Mouse (Mus musculus): ENCODE measurements around the gene Vdr. TPM values are rescaled to one million over a fixed set of nuclear protein-coding genes. Genes with fewer than 3 reads are reported as not detected.

The Vdr gene
- polyA plus RNA-seq, 1 experiment from 2014 or later = 1.5 TPM

DNA sequence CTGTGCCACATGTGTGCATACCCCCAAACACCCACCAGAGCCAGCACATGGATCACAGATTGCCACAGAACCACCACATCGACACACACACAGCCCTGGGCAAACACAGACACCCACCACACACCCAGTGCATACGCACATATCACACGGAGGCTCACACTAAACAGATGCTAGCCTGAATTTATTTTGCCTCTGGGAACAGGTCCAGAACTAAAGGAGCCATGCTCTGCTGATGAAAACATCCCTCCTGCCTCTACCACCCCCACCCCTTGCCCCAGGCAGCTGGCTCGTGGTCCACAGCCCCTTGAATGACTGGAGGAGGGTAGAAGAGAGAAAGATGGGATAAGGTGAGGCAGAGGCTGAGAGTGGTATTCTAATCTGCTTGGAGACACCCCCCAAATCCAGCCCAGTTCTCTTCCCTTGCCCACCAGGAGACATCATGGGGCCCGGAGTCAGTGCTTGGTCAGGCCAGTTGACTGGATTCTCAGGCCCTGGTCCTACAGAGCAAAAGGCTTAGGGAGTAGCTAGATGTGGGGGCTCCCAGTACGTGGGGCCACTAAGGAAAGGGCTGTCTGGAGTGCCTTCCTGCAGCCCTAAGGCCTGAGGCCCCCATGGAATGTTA lies 82.1 kb downstream of the Vdr start:
- peak overlapping the region; percentile 80 for H3K4me3 ChIP-seq (ENCODE audit: low read length)
- H3K9ac ChIP-seq (ENCODE audit: low read length) = peak overlapping the region; percentile 60
- H3K36me3 ChIP-seq (ENCODE audit: control insufficient read depth, insufficient read depth) = no peaks in the 10 kb centered on the region
- WGBS = 40% methylated on average over 6 of the region's 6 CpGs
- H3K9me3 ChIP-seq (replicated peaks; ENCODE audit: control insufficient read depth, low read length) = no peaks in the 10 kb centered on the region
- peak overlapping the region; percentile 70 for H3K4me2 ChIP-seq (ENCODE audit: low read depth, low read length)
- ATAC-seq (replicated peaks; ENCODE audit: extremely low read depth, insufficient read depth, low FRiP score) = no peak
- no peaks in the 10 kb centered on the region for H3K27me3 ChIP-seq (ENCODE audit: control insufficient read depth, insufficient read depth, low read length)
- H3K27ac ChIP-seq (ENCODE audit: low read length) = peak overlapping the region; percentile 92
- peaks cover 66% of the 10 kb centered on the region for H3K4me1 ChIP-seq (ENCODE audit: control insufficient read depth, insufficient read depth, low read length)

DNA sequence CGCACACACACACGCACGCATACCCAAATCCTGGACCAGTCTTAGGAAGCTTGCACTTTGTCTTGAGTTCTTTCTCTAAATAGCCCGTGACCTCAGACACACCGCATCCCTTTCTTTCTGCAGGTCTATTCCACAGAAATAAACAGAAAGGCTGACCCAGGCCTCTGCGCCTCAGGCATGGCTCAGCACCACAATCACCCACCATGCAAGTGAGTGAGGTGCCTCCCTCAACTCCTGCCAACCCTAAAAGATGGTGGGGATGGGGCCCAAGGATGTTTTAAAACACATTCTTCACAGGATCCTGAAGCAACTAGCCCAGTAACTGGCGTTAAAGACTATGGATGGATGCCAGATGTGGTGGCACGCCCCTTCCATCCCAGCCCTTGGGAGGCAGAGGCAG lies 83.0 kb downstream of the Vdr start:
- Histone ChIP-seq H3K27ac (ENCODE audit: low read length) (peak overlapping the region; percentile 32; the same call in 1 of the 2 replicates), H3K4me2 (ENCODE audit: low read depth, low read length) (peak overlapping the region; percentile 18; the same call in 1 of the 2 replicates), H3K27me3 (ENCODE audit: control insufficient read depth, insufficient read depth, low read length) (no peaks in the 10 kb centered on the region), H3K4me1 (ENCODE audit: control insufficient read depth, insufficient read depth, low read length) (peaks cover 69% of the 10 kb centered on the region), H3K9me3 (replicated peaks; ENCODE audit: control insufficient read depth, low read length) (no peaks in the 10 kb centered on the region), H3K9ac (ENCODE audit: low read length) (no peak overlapping the region), H3K4me3 (ENCODE audit: low read length) (no peak overlapping the region), H3K36me3 (ENCODE audit: control insufficient read depth, insufficient read depth) (no peaks in the 10 kb centered on the region)
- ATAC-seq (replicated peaks; ENCODE audit: extremely low read depth, insufficient read depth, low FRiP score) = no peak
- 81% methylated on average over 8 of the region's 8 CpGs for WGBS

DNA sequence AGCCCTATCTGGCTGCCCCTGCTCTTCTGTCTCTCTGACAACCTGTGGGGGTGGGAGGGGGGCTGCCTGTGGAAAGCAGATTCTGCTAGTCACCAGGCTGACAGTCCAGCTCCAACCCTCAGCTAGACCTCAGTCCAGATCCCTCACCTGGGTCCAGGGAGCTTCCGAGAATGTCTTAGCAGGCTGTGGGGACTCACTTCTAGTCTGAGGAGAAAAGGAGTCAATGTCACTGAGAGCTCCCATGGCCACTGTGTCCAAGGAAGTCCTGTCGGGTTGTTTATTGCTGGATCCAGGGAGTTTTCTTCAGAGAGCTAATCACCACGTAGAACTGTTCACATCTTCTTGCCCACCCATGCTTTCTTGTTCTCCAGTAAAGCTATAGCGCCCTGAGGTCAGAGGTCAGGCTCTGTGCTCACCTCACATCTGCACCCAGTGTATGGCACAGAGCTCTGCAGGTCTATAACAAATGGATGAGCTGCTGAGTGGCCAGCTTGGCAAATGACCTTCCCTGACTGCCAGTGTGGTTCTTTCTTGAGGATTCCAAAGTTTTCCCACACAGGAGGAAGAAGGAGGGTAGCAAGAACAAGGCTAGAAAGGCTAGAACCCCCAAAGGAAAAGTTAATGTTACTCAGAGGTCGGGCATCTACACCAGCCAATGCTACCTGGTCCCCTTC lies 83.7 kb downstream of the Vdr start:
- Histone ChIP-seq H3K27me3 (ENCODE audit: control insufficient read depth, insufficient read depth, low read length) (no peaks in the 10 kb centered on the region), H3K4me2 (ENCODE audit: low read depth, low read length) (no peak overlapping the region; the same call in 1 of the 2 replicates), H3K27ac (ENCODE audit: low read length) (no peak overlapping the region; the same call in 1 of the 2 replicates), H3K36me3 (ENCODE audit: control insufficient read depth, insufficient read depth) (no peaks in the 10 kb centered on the region), H3K4me3 (ENCODE audit: low read length) (no peak overlapping the region), H3K9ac (ENCODE audit: low read length) (no peak overlapping the region; the same call in 1 of the 2 replicates), H3K9me3 (replicated peaks; ENCODE audit: control insufficient read depth, low read length) (no peaks in the 10 kb centered on the region), H3K4me1 (ENCODE audit: control insufficient read depth, insufficient read depth, low read length) (peaks cover 70% of the 10 kb centered on the region)
- no peak for ATAC-seq (replicated peaks; ENCODE audit: extremely low read depth, insufficient read depth, low FRiP score)
- 66% methylated on average over 5 of the region's 5 CpGs for WGBS

DNA sequence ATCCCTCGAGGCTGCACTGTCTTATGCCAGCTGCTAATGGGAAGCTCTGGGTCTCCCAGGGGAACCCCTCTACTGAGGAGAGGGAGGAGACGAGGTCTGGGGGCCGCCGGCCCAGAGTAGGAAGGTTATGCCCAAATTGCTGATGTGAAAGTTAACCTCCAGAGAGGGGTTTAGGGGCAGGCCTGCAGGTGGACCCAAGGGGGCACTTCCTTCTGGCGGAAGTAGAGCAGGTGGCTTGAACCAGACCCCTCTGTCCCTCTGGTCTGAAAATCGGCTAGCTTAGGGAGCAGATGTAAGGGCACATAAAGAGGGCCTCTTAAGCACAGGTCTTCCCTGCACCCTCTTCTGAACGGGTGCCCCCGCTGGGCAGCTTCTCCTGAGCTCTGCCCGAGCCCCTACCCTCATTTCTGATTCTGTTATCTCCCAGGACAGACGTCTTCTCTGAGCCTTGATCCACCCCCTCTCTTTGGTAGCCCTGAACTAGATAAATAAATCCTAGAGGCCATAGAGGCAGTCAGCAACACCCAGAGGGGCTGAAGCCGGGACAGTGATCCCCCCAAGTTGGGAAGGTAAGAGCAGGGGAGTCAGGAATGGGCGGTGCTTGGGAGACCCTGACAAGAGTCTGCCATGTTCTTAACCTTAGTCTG lies 84.4 kb downstream of the Vdr start:
- 50% methylated on average over 12 of the region's 12 CpGs for WGBS
- Histone ChIP-seq H3K36me3 (ENCODE audit: control insufficient read depth, insufficient read depth) (no peaks in the 10 kb centered on the region), H3K9ac (ENCODE audit: low read length) (peak overlapping the region; percentile 74), H3K4me1 (ENCODE audit: control insufficient read depth, insufficient read depth, low read length) (peaks cover 77% of the 10 kb centered on the region), H3K9me3 (replicated peaks; ENCODE audit: control insufficient read depth, low read length) (no peaks in the 10 kb centered on the region), H3K27ac (ENCODE audit: low read length) (peak overlapping the region; percentile 88), H3K27me3 (ENCODE audit: control insufficient read depth, insufficient read depth, low read length) (no peaks in the 10 kb centered on the region), H3K4me3 (ENCODE audit: low read length) (peak overlapping the region; percentile 50), H3K4me2 (ENCODE audit: low read depth, low read length) (peak overlapping the region; percentile 75)
- ATAC-seq (replicated peaks; ENCODE audit: extremely low read depth, insufficient read depth, low FRiP score) = no peak

DNA sequence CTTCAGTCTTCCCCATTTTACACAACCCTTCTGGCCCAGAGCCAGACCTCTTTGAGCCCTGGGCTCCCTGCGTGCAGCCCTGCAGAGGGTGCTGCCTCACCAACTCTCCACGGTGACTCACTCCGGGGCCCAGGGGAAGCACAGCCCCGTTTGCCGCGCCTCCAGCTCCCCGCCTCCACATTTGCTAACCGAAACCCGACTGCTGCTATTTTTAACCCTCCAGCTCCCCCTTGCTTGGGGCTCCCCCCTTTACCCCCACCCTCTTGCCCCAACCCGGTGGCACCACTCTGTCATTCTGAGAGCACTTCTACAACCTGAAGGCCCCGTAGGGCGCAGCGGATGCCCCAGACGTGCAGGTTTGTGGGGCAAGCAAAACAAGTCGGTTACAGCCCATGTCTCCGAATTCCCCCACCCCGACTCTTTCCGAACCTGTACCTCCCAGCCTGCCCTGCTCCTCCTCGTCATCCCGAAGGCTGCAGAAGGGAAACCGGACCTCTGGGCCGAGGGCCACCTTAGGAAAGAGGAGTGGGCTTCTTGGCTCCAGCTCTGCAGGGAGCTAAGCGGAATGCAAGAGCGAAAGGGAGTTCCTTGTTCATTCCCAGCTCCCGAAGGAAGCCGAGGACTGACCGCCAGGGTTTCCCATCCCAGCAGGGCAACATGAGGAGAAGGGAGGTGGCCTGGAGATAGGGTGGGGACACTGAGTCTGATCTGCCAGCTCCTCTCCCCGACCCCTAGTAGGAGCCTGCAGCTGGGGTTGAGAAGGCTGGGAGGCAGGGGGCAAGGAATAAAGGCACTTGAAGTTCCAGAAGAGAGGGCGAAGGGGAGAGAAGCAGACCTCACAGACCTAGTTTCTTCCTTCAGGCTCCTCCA lies 85.1 kb downstream of the Vdr start:
- Histone ChIP-seq H3K4me1 (ENCODE audit: control insufficient read depth, insufficient read depth, low read length) (peaks cover 83% of the 10 kb centered on the region), H3K27me3 (ENCODE audit: control insufficient read depth, insufficient read depth, low read length) (no peaks in the 10 kb centered on the region), H3K27ac (ENCODE audit: low read length) (peak overlapping the region; percentile 88), H3K36me3 (ENCODE audit: control insufficient read depth, insufficient read depth) (0 out of 2 replicates have a peak, but pooled peaks cover 3% of the 10 kb centered on the region), H3K9me3 (replicated peaks; ENCODE audit: control insufficient read depth, low read length) (no peaks in the 10 kb centered on the region), H3K4me2 (ENCODE audit: low read depth, low read length) (peak overlapping the region; percentile 75), H3K4me3 (ENCODE audit: low read length) (peak overlapping the region; percentile 50), H3K9ac (ENCODE audit: low read length) (peak overlapping the region; percentile 74)
- WGBS = 6% methylated on average over 29 of the region's 29 CpGs
- peak; percentile 68 for ATAC-seq (replicated peaks; ENCODE audit: extremely low read depth, insufficient read depth, low FRiP score)

DNA sequence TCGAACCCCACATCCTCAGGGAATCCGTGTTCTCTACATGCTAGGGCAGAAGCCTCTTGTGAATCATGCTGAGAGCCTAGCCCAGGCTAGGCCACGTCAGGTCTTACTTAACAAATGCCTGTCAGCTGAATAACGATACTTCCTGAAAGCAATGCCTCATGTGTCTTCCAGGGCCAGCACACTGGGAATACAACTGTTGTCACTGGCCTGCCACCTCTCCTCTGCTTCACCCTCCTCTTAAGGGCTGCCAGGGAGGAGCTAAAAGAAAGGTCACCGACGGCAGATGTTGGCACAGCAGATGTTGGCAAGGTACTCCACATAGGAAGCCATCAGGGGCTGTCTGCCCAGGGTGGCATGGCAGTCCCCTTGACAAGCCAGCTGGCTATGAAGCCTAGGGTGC lies 86.4 kb downstream of the Vdr start:
- peak overlapping the region; percentile 74 for H3K9ac ChIP-seq (ENCODE audit: low read length)
- peaks cover 78% of the 10 kb centered on the region for H3K4me1 ChIP-seq (ENCODE audit: control insufficient read depth, insufficient read depth, low read length)
- no peaks in the 10 kb centered on the region for H3K27me3 ChIP-seq (ENCODE audit: control insufficient read depth, insufficient read depth, low read length)
- 0 out of 2 replicates have a peak, but pooled peaks cover 3% of the 10 kb centered on the region for H3K36me3 ChIP-seq (ENCODE audit: control insufficient read depth, insufficient read depth)
- H3K4me3 ChIP-seq (ENCODE audit: low read length) = no peak overlapping the region
- no peaks in the 10 kb centered on the region for H3K9me3 ChIP-seq (replicated peaks; ENCODE audit: control insufficient read depth, low read length)
- peak overlapping the region; percentile 88 for H3K27ac ChIP-seq (ENCODE audit: low read length)
- ATAC-seq (replicated peaks; ENCODE audit: extremely low read depth, insufficient read depth, low FRiP score) = no peak
- no peak overlapping the region for H3K4me2 ChIP-seq (ENCODE audit: low read depth, low read length)
- WGBS = 60% methylated on average over 6 of the region's 6 CpGs

DNA sequence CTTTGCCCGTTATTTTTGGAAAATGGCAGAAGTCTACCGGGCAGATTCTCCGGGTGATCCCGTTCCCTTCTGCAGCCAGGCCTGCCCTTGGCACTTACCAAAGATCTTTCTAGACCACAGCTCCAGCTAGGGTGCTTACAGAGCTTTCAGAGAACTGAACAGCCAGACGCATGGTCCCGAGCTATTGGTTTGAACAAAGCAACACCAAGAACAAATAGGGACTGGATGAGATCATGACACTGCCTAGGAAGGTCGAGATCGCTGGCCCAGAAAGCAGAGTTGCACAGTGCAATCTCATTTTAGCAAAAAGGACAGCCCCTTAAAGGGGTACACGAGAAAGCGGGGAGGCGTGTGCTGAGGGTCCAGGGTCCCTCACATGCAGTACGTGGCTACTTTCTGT lies 87.0 kb downstream of the Vdr start:
- Histone ChIP-seq H3K4me1 (ENCODE audit: control insufficient read depth, insufficient read depth, low read length) (peaks cover 72% of the 10 kb centered on the region), H3K27me3 (ENCODE audit: control insufficient read depth, insufficient read depth, low read length) (no peaks in the 10 kb centered on the region), H3K9ac (ENCODE audit: low read length) (no peak overlapping the region), H3K9me3 (replicated peaks; ENCODE audit: control insufficient read depth, low read length) (no peaks in the 10 kb centered on the region), H3K4me2 (ENCODE audit: low read depth, low read length) (no peak overlapping the region), H3K27ac (ENCODE audit: low read length) (no peak overlapping the region), H3K4me3 (ENCODE audit: low read length) (no peak overlapping the region), H3K36me3 (ENCODE audit: control insufficient read depth, insufficient read depth) (0 out of 2 replicates have a peak, but pooled peaks cover 3% of the 10 kb centered on the region)
- WGBS = 68% methylated on average over 12 of the region's 12 CpGs
- no peak for ATAC-seq (replicated peaks; ENCODE audit: extremely low read depth, insufficient read depth, low FRiP score)

DNA sequence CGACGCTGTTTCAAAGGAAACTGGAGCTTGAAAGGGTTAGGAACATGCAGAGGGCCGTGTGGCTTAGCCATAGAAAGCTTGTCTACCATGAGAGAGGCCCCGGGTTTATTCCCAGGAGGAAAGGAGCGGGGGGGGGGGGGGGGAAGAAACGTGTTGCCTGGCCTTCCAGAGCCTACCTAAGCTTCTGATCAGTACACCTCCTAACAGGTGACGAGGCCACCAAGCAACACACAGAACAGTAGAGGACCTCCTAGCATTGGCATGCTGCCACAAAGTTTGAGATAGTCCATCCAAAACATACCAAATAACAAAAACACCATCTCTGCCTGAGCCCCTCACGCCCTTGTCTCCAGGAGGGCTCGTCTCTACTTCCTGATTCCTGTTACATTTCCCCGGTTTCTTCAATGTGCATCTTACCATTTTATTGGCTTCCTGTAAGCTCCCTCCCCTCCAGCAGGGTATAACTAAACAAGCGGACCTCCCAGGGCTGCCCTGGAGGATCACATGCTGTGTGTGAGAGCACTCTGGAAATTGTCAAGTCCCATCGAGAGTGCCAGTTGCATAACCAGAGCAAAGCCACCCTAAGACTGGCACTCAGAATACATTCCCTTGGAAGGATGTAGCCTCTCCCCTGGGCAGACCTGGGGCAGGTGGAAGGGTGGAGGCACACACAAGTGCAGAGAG lies 87.7 kb downstream of the Vdr start:
- no peak overlapping the region for H3K9ac ChIP-seq (ENCODE audit: low read length)
- no peak overlapping the region for H3K4me3 ChIP-seq (ENCODE audit: low read length)
- no peaks in the 10 kb centered on the region for H3K27me3 ChIP-seq (ENCODE audit: control insufficient read depth, insufficient read depth, low read length)
- H3K36me3 ChIP-seq (ENCODE audit: control insufficient read depth, insufficient read depth) = 0 out of 2 replicates have a peak, but pooled peaks cover 3% of the 10 kb centered on the region
- ATAC-seq (replicated peaks; ENCODE audit: extremely low read depth, insufficient read depth, low FRiP score) = no peak
- 0 out of 2 replicates have a peak overlapping the region, but pooled peaks have one; percentile 3 for H3K4me2 ChIP-seq (ENCODE audit: low read depth, low read length)
- WGBS = 43% methylated on average over 12 of the region's 12 CpGs
- H3K27ac ChIP-seq (ENCODE audit: low read length) = peak overlapping the region; percentile 85
- peaks cover 67% of the 10 kb centered on the region for H3K4me1 ChIP-seq (ENCODE audit: control insufficient read depth, insufficient read depth, low read length)
- no peaks in the 10 kb centered on the region for H3K9me3 ChIP-seq (replicated peaks; ENCODE audit: control insufficient read depth, low read length)
